Mouse (Mus musculus): ENCODE data around the gene Laptm5. TPM values are rescaled to one million over a fixed set of nuclear protein-coding genes. Genes with fewer than 3 reads are reported as not detected.

The Laptm5 gene
- polyA plus RNA-seq, 1 experiment, result 26.5 TPM

GRCm38 (mm10) chr4:130881336-130881735, 31.6 kb upstream of the Laptm5 start:
- TF ChIP-seq POLR2A (IDR thresholded peaks at IDR 0.05; ENCODE audit: borderline replicate concordance, extremely low read depth, insufficient read depth, insufficient read length, poor library complexity, severe bottlenecking) (no peak), CTCF (IDR thresholded peaks at IDR 0.05; ENCODE audit: borderline replicate concordance, extremely low read depth, insufficient read depth, insufficient read length) (no peak)
- no peak for DNase-seq (ENCODE audit: low read depth)

- TF ChIP-seq CTCF (IDR thresholded peaks at IDR 0.05; ENCODE audit: borderline replicate concordance, extremely low read depth, insufficient read depth, insufficient read length) (no peak), POLR2A (IDR thresholded peaks at IDR 0.05; ENCODE audit: borderline replicate concordance, extremely low read depth, insufficient read depth, insufficient read length, poor library complexity, severe bottlenecking) (no peak)
- no peak for DNase-seq (ENCODE audit: low read depth)
These were observed 30.2 kb upstream of the Laptm5 start for GRCm38 (mm10) chr4:130882762-130883161.

GRCm38 (mm10) chr4:130883820-130884533, 28.9 kb upstream of the Laptm5 start:
- TF ChIP-seq POLR2A (IDR thresholded peaks at IDR 0.05; ENCODE audit: borderline replicate concordance, extremely low read depth, insufficient read depth, insufficient read length, poor library complexity, severe bottlenecking), result no peak
- TF ChIP-seq CTCF (IDR thresholded peaks at IDR 0.05; ENCODE audit: borderline replicate concordance, extremely low read depth, insufficient read depth, insufficient read length), result no peak
- peak; percentile 85 for DNase-seq (ENCODE audit: low read depth)

GRCm38 (mm10) chr4:130887148-130887745, 25.7 kb upstream of the Laptm5 start:
- TF ChIP-seq CTCF (IDR thresholded peaks at IDR 0.05; ENCODE audit: borderline replicate concordance, extremely low read depth, insufficient read depth, insufficient read length) (no peak), POLR2A (IDR thresholded peaks at IDR 0.05; ENCODE audit: borderline replicate concordance, extremely low read depth, insufficient read depth, insufficient read length, poor library complexity, severe bottlenecking) (no peak)
- DNase-seq (ENCODE audit: low read depth), result peak; percentile 25

- TF ChIP-seq POLR2A (IDR thresholded peaks at IDR 0.05; ENCODE audit: borderline replicate concordance, extremely low read depth, insufficient read depth, insufficient read length, poor library complexity, severe bottlenecking) (no peak), CTCF (IDR thresholded peaks at IDR 0.05; ENCODE audit: borderline replicate concordance, extremely low read depth, insufficient read depth, insufficient read length) (no peak)
- DNase-seq (ENCODE audit: low read depth), result no peak
These were observed 23.0 kb upstream of the Laptm5 start for GRCm38 (mm10) chr4:130889777-130890510.

GRCm38 (mm10) chr4:130890511-130890840, 22.4 kb upstream of the Laptm5 start:
- no peak for TF ChIP-seq CTCF (IDR thresholded peaks at IDR 0.05; ENCODE audit: borderline replicate concordance, extremely low read depth, insufficient read depth, insufficient read length)
- no peak for TF ChIP-seq POLR2A (IDR thresholded peaks at IDR 0.05; ENCODE audit: borderline replicate concordance, extremely low read depth, insufficient read depth, insufficient read length, poor library complexity, severe bottlenecking)
- DNase-seq (ENCODE audit: low read depth), result no peak

GRCm38 (mm10) chr4:130892001-130892587, 20.8 kb upstream of the Laptm5 start:
- peak; percentile 82 for DNase-seq (ENCODE audit: low read depth)
- peak; percentile 98 for TF ChIP-seq CTCF (IDR thresholded peaks at IDR 0.05; ENCODE audit: borderline replicate concordance, extremely low read depth, insufficient read depth, insufficient read length)
- TF ChIP-seq POLR2A (IDR thresholded peaks at IDR 0.05; ENCODE audit: borderline replicate concordance, extremely low read depth, insufficient read depth, insufficient read length, poor library complexity, severe bottlenecking), result no peak

GRCm38 (mm10) chr4:130893688-130894087, 19.2 kb upstream of the Laptm5 start:
- no peak for DNase-seq (ENCODE audit: low read depth)
- TF ChIP-seq CTCF (IDR thresholded peaks at IDR 0.05; ENCODE audit: borderline replicate concordance, extremely low read depth, insufficient read depth, insufficient read length), result peak; percentile 27; the same call in 1 of the 2 replicates
- no peak for TF ChIP-seq POLR2A (IDR thresholded peaks at IDR 0.05; ENCODE audit: borderline replicate concordance, extremely low read depth, insufficient read depth, insufficient read length, poor library complexity, severe bottlenecking)

- no peak for TF ChIP-seq POLR2A (IDR thresholded peaks at IDR 0.05; ENCODE audit: borderline replicate concordance, extremely low read depth, insufficient read depth, insufficient read length, poor library complexity, severe bottlenecking)
- no peak for TF ChIP-seq CTCF (IDR thresholded peaks at IDR 0.05; ENCODE audit: borderline replicate concordance, extremely low read depth, insufficient read depth, insufficient read length)
- no peak for DNase-seq (ENCODE audit: low read depth)
These were observed 17.2 kb upstream of the Laptm5 start for GRCm38 (mm10) chr4:130895701-130896100.

GRCm38 (mm10) chr4:130896372-130896771, 16.6 kb upstream of the Laptm5 start:
- no peak for DNase-seq (ENCODE audit: low read depth)
- TF ChIP-seq POLR2A (IDR thresholded peaks at IDR 0.05; ENCODE audit: borderline replicate concordance, extremely low read depth, insufficient read depth, insufficient read length, poor library complexity, severe bottlenecking), result no peak
- peak; percentile 58; the same call in 1 of the 2 replicates for TF ChIP-seq CTCF (IDR thresholded peaks at IDR 0.05; ENCODE audit: borderline replicate concordance, extremely low read depth, insufficient read depth, insufficient read length)

- TF ChIP-seq POLR2A (IDR thresholded peaks at IDR 0.05; ENCODE audit: borderline replicate concordance, extremely low read depth, insufficient read depth, insufficient read length, poor library complexity, severe bottlenecking) (no peak), CTCF (IDR thresholded peaks at IDR 0.05; ENCODE audit: borderline replicate concordance, extremely low read depth, insufficient read depth, insufficient read length) (no peak)
These were observed 13.5 kb upstream of the Laptm5 start for GRCm38 (mm10) chr4:130899383-130899781.

More at GRCm38 (mm10) chr4:130899383-130899781, 13.5 kb upstream of the Laptm5 start:
- DNase-seq (ENCODE audit: low read depth), result no peak

Measured in brain, embryonic 14.5 days (tissue).